Mouse (Mus musculus): Measurements from ENCODE around the gene Chd9.

- TF ChIP-seq CTCF (conservative IDR thresholded peaks at IDR 0.05; ENCODE audit: insufficient read depth, insufficient read length, low read depth, low read length), result no peak
- TF ChIP-seq POLR2A (IDR thresholded peaks at IDR 0.05; ENCODE audit: low read depth, low read length), result no peak
Measured at GRCm38 (mm10) chr8:90891872-90892578, 63.9 kb downstream of the Chd9 start.
